Mouse (Mus musculus) myocyte (in vitro differentiated cells): ENCODE results near the gene Scd1. TPM values are rescaled to one million over a fixed set of nuclear protein-coding genes. Genes with fewer than 3 reads are reported as not detected.

Source experiments
- H3K27me3 ChIP-seq: one replicate; pipeline ENCODE4 v1.6.1; 2011; ENCODE audit not compliant: control insufficient read depth, insufficient read depth, insufficient read length
- H3K36me3 ChIP-seq: one replicate; pipeline ENCODE4 v1.6.1; 2011; ENCODE audit not compliant: control insufficient read depth, insufficient read depth
- H3K4me2 ChIP-seq: one replicate; pipeline ENCODE4 v1.6.1; 2011; ENCODE audit warnings: low read depth, control low read depth
- H3K4me3 ChIP-seq: one replicate; pipeline ENCODE4 v1.5.1; 2011; ENCODE audit warnings: mild to moderate bottlenecking, control low read depth, moderate library complexity
- H3K79me2 ChIP-seq: one replicate; pipeline ENCODE4 v1.6.1; 2011; ENCODE audit not compliant: control insufficient read depth, insufficient read depth
- H3ac ChIP-seq: one replicate; pipeline ENCODE4 v1.6.1; 2011; ENCODE audit not compliant: control insufficient read depth, insufficient read length
- CEBPB ChIP-seq: IDR thresholded peaks from 2 replicates; pipeline ENCODE4 v1.6.1; 2011; ENCODE audit warnings: mild to moderate bottlenecking, moderate library complexity; ENCODE audit not compliant: poor library complexity, insufficient read depth, severe bottlenecking
- E2F4 ChIP-seq: IDR thresholded peaks from one replicate; pipeline ENCODE4 v1.6.1; 2011; ENCODE audit warnings: mild to moderate bottlenecking, control low read depth, moderate library complexity; ENCODE audit not compliant: insufficient read depth
- MAX ChIP-seq: IDR thresholded peaks from one replicate; pipeline ENCODE4 v1.6.1; 2011; ENCODE audit warnings: low read depth, mild to moderate bottlenecking, control low read depth
- MYOD1 ChIP-seq, 3 experiments: IDR thresholded peaks; one replicate each; pipeline ENCODE4 v1.6.1; 2011; ENCODE audit warnings: control low read depth in 2 of 3, low read depth in 2 of 3, mild to moderate bottlenecking in 2 of 3, moderate library complexity in 1 of 3; ENCODE audit not compliant: insufficient read length in 2 of 3, control insufficient read depth in 1 of 3
- MYOG ChIP-seq, 3 experiments: IDR thresholded peaks; one replicate each; pipeline ENCODE4 v1.6.1; 2011; ENCODE audit warnings: control low read depth in 2 of 3, low read depth in 2 of 3, mild to moderate bottlenecking in 2 of 3; ENCODE audit not compliant: insufficient read length in 2 of 3, control insufficient read depth in 1 of 3, insufficient read depth in 1 of 3
- POLR2A ChIP-seq: IDR thresholded peaks from one replicate; pipeline ENCODE4 v1.6.1; 2011; ENCODE audit warnings: low read depth, mild to moderate bottlenecking, control low read depth, moderate library complexity; ENCODE audit not compliant: insufficient read length
- POLR2AphosphoS2 ChIP-seq: IDR thresholded peaks from one replicate; pipeline ENCODE4 v1.6.1; 2011; ENCODE audit warnings: low read depth, control low read depth; ENCODE audit not compliant: insufficient read length
- REST ChIP-seq: IDR thresholded peaks from one replicate; pipeline ENCODE4 v1.6.1; 2011; ENCODE audit warnings: mild to moderate bottlenecking, control low read depth, moderate library complexity; ENCODE audit not compliant: insufficient read depth, insufficient read length
- SRF ChIP-seq: IDR thresholded peaks from one replicate; pipeline ENCODE4 v1.6.1; 2011; ENCODE audit warnings: low read depth; ENCODE audit not compliant: control insufficient read depth, insufficient read length
- TCF12 ChIP-seq: IDR thresholded peaks from one replicate; pipeline ENCODE4 v1.6.1; 2011; ENCODE audit warnings: mild to moderate bottlenecking, control low read depth; ENCODE audit not compliant: poor library complexity, insufficient read depth, severe bottlenecking
- TCF3 ChIP-seq: IDR thresholded peaks from one replicate; pipeline ENCODE4 v1.6.1; 2011; ENCODE audit warnings: low read depth, control low read depth; ENCODE audit not compliant: insufficient read length
- USF1 ChIP-seq: IDR thresholded peaks from one replicate; pipeline ENCODE4 v1.6.1; 2011; ENCODE audit warnings: low read depth, mild to moderate bottlenecking, control low read depth, moderate library complexity
- polyA plus RNA-seq: library from polyadenylated mRNA; unstranded; fragments of >200 nt; fragmentation: generic; extraction: Trizol; gene quantifications from one replicate; pipeline ENCODE4 v1.2.1, GENCODE M21; 2012; ENCODE audit warnings: missing spikeins

Scd1 gene
- polyA plus RNA-seq, 1 experiment = 347 TPM

DNA sequence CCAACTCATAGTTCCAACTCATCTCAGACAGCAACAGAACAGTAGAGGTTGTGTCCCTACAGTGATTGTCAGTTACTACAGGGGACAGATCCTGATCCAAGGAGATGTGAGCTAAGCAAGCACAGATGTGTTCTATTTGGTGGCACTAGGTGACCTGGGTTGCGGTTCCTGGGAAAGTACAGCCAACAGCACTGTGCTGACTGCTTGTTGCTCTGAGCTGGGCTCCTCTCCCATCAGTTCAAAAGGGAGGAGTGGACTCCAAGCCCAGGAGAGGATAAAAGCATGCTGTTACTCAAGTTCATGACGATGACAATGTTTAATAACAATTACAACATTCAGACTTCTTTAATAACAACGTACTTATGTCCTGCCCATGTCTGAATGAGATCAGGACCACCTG is 38.1 kb upstream of the Scd1 start:
- H3K4me3 ChIP-seq = no peak overlapping the region
- H3K4me2 ChIP-seq = no peak overlapping the region
- peaks cover 27% of the 10 kb centered on the region for H3K27me3 ChIP-seq
- no peak for TF ChIP-seq MAX
- no peaks in the 10 kb centered on the region for H3K36me3 ChIP-seq
- H3K79me2 ChIP-seq = no peaks in the 10 kb centered on the region
- no peak overlapping the region for H3ac ChIP-seq

DNA sequence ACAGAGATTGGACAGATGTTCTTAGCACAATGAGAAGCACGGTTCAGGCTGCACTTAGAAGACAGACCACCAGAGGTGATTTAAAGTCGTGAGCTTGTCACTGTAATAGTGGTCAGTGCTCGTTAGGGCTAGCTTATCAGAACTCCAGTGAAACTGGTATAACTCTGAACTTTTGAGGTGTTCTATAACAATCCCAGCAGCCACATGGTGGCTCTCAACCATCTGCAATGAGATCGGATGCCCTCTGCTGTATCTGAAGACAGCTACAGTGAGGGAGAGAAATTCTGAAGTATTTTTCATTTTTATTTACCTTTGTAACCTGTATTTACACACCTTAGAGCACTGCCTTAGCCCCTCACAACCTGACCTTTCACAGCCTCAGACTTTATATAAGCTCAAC is 31.6 kb upstream of the Scd1 start:
- Histone ChIP-seq H3K36me3 (no peaks in the 10 kb centered on the region), H3K27me3 (peaks cover 9% of the 10 kb centered on the region), H3ac (no peak overlapping the region), H3K79me2 (no peaks in the 10 kb centered on the region), H3K4me2 (peak overlapping the region; percentile 22), H3K4me3 (no peak overlapping the region)
- TF ChIP-seq CEBPB (no peak), E2F4 (no peak), REST (no peak), POLR2AphosphoS2 (no peak), TCF3 (no peak), POLR2A (no peak), TCF12 (no peak), MYOG (IDR thresholded peaks at IDR 0.05; ENCODE audit: control insufficient read depth in 1 of 3, insufficient read depth in 1 of 3, insufficient read length in 2 of 3, low read depth in 2 of 3) (no peak), USF1 (no peak), MAX (no peak), MYOD1 (IDR thresholded peaks at IDR 0.05; ENCODE audit: control insufficient read depth in 1 of 3, insufficient read length in 2 of 3, low read depth in 2 of 3) (no peak), SRF (no peak)

DNA sequence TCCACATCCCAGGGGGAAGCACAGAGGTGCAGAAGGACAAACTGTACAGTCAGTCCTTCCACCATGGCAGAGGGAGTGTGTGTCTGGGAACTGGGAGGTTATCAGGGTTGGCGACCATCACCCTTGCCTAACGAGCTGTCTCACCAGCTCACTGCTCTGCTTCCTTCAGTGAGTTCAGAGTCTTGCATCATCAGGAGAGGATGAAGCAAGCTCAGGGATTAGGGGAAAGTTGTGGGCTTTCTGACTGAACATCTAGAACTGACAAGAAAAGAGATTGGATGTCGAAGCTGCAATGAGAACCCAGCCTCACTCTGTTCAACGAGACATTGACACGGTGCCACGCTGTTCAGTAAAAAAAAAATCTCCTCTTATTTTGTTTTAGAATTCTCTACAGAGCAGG is 30.3 kb upstream of the Scd1 start:
- Histone ChIP-seq H3K4me2 (peak overlapping the region; percentile 10), H3K27me3 (peaks cover 9% of the 10 kb centered on the region), H3ac (no peak overlapping the region), H3K36me3 (no peaks in the 10 kb centered on the region), H3K79me2 (no peaks in the 10 kb centered on the region), H3K4me3 (no peak overlapping the region)
- TF ChIP-seq CEBPB = peak; percentile 81
- no peak for TF ChIP-seq POLR2AphosphoS2

DNA sequence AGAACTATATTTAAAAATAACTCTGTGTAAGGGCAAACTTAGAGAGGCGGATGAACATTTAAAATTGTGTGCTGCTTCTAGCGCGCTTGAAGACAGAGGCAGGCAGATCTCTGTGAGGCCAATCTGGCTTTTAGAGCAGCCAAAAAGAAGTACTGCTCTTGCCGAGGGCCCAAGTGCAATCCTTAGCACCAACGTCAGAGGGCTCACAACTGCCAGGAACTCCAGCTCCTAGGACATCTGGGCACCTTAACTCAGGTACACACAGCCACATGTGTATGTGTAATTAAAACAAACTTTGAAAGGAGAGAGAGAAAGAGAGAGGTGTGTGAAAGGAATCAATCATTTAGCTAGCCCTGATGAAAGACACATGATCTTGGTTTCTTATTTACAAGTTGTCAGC is 24.4 kb upstream of the Scd1 start:
- Histone ChIP-seq H3K79me2 (no peaks in the 10 kb centered on the region), H3K36me3 (no peaks in the 10 kb centered on the region), H3K27me3 (peaks cover 17% of the 10 kb centered on the region), H3K4me2 (no peak overlapping the region), H3ac (no peak overlapping the region), H3K4me3 (no peak overlapping the region)
- TF ChIP-seq POLR2A = no peak
- TF ChIP-seq TCF12 = no peak
- TF ChIP-seq MAX = no peak
- TF ChIP-seq TCF3 = no peak
- no peak for TF ChIP-seq POLR2AphosphoS2
- TF ChIP-seq E2F4 = no peak
- TF ChIP-seq SRF = no peak
- TF ChIP-seq MYOG (IDR thresholded peaks at IDR 0.05; ENCODE audit: control insufficient read depth in 1 of 3, insufficient read depth in 1 of 3, insufficient read length in 2 of 3, low read depth in 2 of 3) = no peak
- TF ChIP-seq REST = no peak
- no peak for TF ChIP-seq CEBPB
- TF ChIP-seq MYOD1 (IDR thresholded peaks at IDR 0.05; ENCODE audit: control insufficient read depth in 1 of 3, insufficient read length in 2 of 3, low read depth in 2 of 3) = no peak
- TF ChIP-seq USF1 = no peak

DNA sequence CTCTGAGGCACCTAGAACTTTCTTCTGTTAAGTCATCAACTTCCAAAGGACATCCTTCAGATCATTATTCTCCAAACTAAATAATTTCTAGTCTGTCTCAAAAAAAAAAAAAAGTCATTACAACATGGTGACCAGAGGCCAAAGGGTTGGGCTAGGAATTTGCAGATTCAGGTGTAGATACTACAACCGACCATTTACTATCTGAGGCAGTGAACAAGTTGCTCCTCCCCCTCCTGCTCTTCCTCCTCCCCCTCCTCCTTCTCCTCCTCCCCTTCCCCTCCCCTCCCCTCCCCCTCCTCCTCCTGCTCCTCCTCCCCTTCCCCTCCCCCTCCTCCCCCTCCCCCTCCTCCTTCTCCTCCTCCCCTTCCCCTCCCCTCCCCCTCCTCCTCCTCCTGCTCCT is 20.0 kb upstream of the Scd1 start:
- Histone ChIP-seq H3ac (no peak overlapping the region), H3K4me3 (no peak overlapping the region), H3K36me3 (no peaks in the 10 kb centered on the region), H3K4me2 (no peak overlapping the region), H3K79me2 (no peaks in the 10 kb centered on the region), H3K27me3 (peaks cover 28% of the 10 kb centered on the region)
- TF ChIP-seq CEBPB (no peak), MYOD1 (IDR thresholded peaks at IDR 0.05; ENCODE audit: control insufficient read depth in 1 of 3, insufficient read length in 2 of 3, low read depth in 2 of 3) (no peak), MYOG (IDR thresholded peaks at IDR 0.05; ENCODE audit: control insufficient read depth in 1 of 3, insufficient read depth in 1 of 3, insufficient read length in 2 of 3, low read depth in 2 of 3) (no peak), USF1 (no peak), TCF12 (no peak), TCF3 (no peak), E2F4 (no peak), POLR2A (no peak), REST (no peak), POLR2AphosphoS2 (no peak), SRF (no peak), MAX (no peak)
